Mouse (Mus musculus) testis, adult 2 months (tissue): ENCODE data around the gene Olfr273. TPM values are rescaled to one million over a fixed set of nuclear protein-coding genes. Genes with fewer than 3 reads are reported as not detected.
"Not testable (repeated sequence)": the region's sequence is repeated elsewhere in the genome, so short reads cannot be mapped to it uniquely, and the experiment has no call there.

Source experiments
- H3K27ac ChIP-seq: fragments of 200-500 bp; 2 replicates; pipeline ENCODE4 v1.5.1; 2012; ENCODE audit warnings: low read depth, low read length; ENCODE audit not compliant: control insufficient read depth, insufficient read depth
- H3K27me3 ChIP-seq: fragments of 200-500 bp; 2 replicates; pipeline ENCODE4 v1.6.1; 2012; ENCODE audit warnings: mild to moderate bottlenecking, low read length, moderate library complexity; ENCODE audit not compliant: control insufficient read depth, insufficient read depth
- H3K36me3 ChIP-seq: fragments of 200-500 bp; 2 replicates; pipeline ENCODE4 v1.6.1; 2012; ENCODE audit warnings: mild to moderate bottlenecking, low read length; ENCODE audit not compliant: control insufficient read depth, insufficient read depth
- H3K4me1 ChIP-seq: fragments of 200-500 bp; 2 replicates; pipeline ENCODE4 v1.6.1; 2012; ENCODE audit warnings: low read length; ENCODE audit not compliant: control insufficient read depth, insufficient read depth
- H3K4me3 ChIP-seq: fragments of 200-500 bp; 2 replicates; pipeline ENCODE4 v1.5.1; 2012; ENCODE audit warnings: low read depth, mild to moderate bottlenecking, low read length, moderate library complexity, mixed read lengths; ENCODE audit not compliant: control insufficient read depth
- CTCF ChIP-seq: fragments of 200-500 bp; IDR thresholded peaks from 2 replicates; pipeline ENCODE4 v1.5.1; 2012; ENCODE audit warnings: low read depth, mild to moderate bottlenecking, inconsistent platforms, low read length, moderate library complexity; ENCODE audit not compliant: control insufficient read depth, insufficient read depth, insufficient replicate concordance
- POLR2A ChIP-seq: fragments of 200-500 bp; IDR thresholded peaks from 2 replicates; pipeline ENCODE4 v1.6.1; 2012; ENCODE audit warnings: low read depth, mild to moderate bottlenecking, inconsistent platforms, low read length, moderate library complexity; ENCODE audit not compliant: control insufficient read depth
- polyA plus RNA-seq: library from polyadenylated mRNA; depleted of rRNA; stranded (reverse); fragments of >200 nt; gene quantifications from 2 replicates; pipeline ENCODE4 v1.2.3, GENCODE M21; 2012; rRNA removed

Gene Olfr273
- polyA plus RNA-seq = not detected in 2 replicates

- Histone ChIP-seq H3K4me1 (no peaks in the 10 kb centered on the region), H3K36me3 (no peaks in the 10 kb centered on the region), H3K27ac (no peak within 1 kb of the TSS), H3K27me3 (no peaks in the 10 kb centered on the region), H3K4me3 (no peak within 1 kb of the TSS)
- TF ChIP-seq POLR2A = no peak
These were observed at the start of gene Olfr273 for GRCm38 (mm10) chr4:52859136-52859535. Gene Olfr273 (minus strand): TSS chr4:52859236.

DNA sequence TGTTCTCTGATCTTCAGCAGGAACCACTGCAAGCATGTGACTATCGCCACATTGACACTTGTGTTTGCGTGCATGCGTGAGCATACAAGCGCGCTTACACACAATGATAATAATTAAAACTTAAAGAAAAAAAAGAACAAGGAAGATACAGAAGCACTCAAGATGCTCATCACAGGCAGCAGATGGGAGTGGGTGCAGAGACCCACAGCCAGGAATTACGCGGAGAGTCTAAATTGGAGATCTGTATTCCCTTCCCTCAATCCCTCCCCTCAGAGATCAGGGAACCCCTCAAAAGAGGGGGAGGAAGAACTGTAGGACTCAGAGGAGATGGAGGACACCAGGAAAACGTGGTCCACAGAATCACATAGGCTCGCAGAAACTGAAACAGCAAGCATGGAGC, 5.1 kb upstream of the Olfr273 start:
- H3K27me3 ChIP-seq = no peaks in the 10 kb centered on the region
- no peak overlapping the region for H3K4me3 ChIP-seq
- no peak overlapping the region for H3K27ac ChIP-seq
- no peak for TF ChIP-seq CTCF
- TF ChIP-seq POLR2A = no peak
- no peaks in the 10 kb centered on the region for H3K36me3 ChIP-seq
- H3K4me1 ChIP-seq = no peaks in the 10 kb centered on the region

GRCm38 (mm10) chr4:52849672-52850071, 9.4 kb downstream of the Olfr273 start:
- Histone ChIP-seq H3K36me3 (no peaks in the 10 kb centered on the region), H3K4me1 (no peaks in the 10 kb centered on the region), H3K4me3 (no peak overlapping the region), H3K27me3 (no peaks in the 10 kb centered on the region), H3K27ac (no peak overlapping the region)
- no peak for TF ChIP-seq POLR2A

- H3K36me3 ChIP-seq = no peaks in the 10 kb centered on the region
- TF ChIP-seq POLR2A = no peak
- TF ChIP-seq CTCF = no peak
- H3K4me1 ChIP-seq = no peaks in the 10 kb centered on the region
- H3K27ac ChIP-seq = no peak overlapping the region
- no peaks in the 10 kb centered on the region for H3K27me3 ChIP-seq
- no peak overlapping the region for H3K4me3 ChIP-seq
These were observed 9.9 kb downstream of the Olfr273 start for GRCm38 (mm10) chr4:52849039-52849635.

- H3K4me3 ChIP-seq, H3K27me3 ChIP-seq, H3K36me3 ChIP-seq, H3K27ac ChIP-seq, H3K4me1 ChIP-seq: not testable (repeated sequence)
These were observed 13.6 kb downstream of the Olfr273 start for GRCm38 (mm10) chr4:52845411-52845810.

GRCm38 (mm10) chr4:52821375-52821774, 37.7 kb downstream of the Olfr273 start:
- TF ChIP-seq CTCF = no peak
- no peak for TF ChIP-seq POLR2A
- Histone ChIP-seq H3K27me3 (no peaks in the 10 kb centered on the region), H3K4me3 (peak overlapping the region; percentile 43), H3K36me3 (no peaks in the 10 kb centered on the region), H3K27ac (no peak overlapping the region), H3K4me1 (peaks cover 4% of the 10 kb centered on the region)

GRCm38 (mm10) chr4:52814304-52814703, 44.7 kb downstream of the Olfr273 start, which contains the start of gene Olfr275:
Gene Olfr275 (plus strand): TSS chr4:52814604.
- Histone ChIP-seq H3K27me3 (no peaks in the 10 kb centered on the region), H3K27ac (no peak within 1 kb of the TSS), H3K4me3 (peak within 1 kb of the TSS; percentile 56; the same call in 1 of the 2 replicates), H3K36me3 (no peaks in the 10 kb centered on the region), H3K4me1 (no peaks in the 10 kb centered on the region)
- no peak for TF ChIP-seq CTCF
- no peak for TF ChIP-seq POLR2A

- no peaks in the 10 kb centered on the region for H3K36me3 ChIP-seq
- TF ChIP-seq POLR2A (no peak), CTCF (no peak)
- H3K4me1 ChIP-seq = no peaks in the 10 kb centered on the region
These were observed 47.2 kb downstream of the Olfr273 start for GRCm38 (mm10) chr4:52811871-52812270.

More at GRCm38 (mm10) chr4:52811871-52812270, 47.2 kb downstream of the Olfr273 start:
- H3K27me3 ChIP-seq = no peaks in the 10 kb centered on the region
- no peak overlapping the region for H3K4me3 ChIP-seq
- no peak overlapping the region for H3K27ac ChIP-seq

Other genes with a start within 250 kb of the Olfr273 start
- 1.5 and 2.0 TPM in 2 replicates for gene Olfr275, start 44.6 kb downstream of the Olfr273 start, polyA plus RNA-seq
- not detected in 2 replicates for gene Olfr272, start 59.9 kb upstream of the Olfr273 start, polyA plus RNA-seq
- gene Olfr270, start 105.3 kb upstream of the Olfr273 start, polyA plus RNA-seq = not detected in 2 replicates
- 107 and 121 TPM in 2 replicates for gene Nipsnap3a, start 130.0 kb upstream of the Olfr273 start, polyA plus RNA-seq
- 5.4 and 6.5 TPM in 2 replicates for gene Nipsnap3b, start 152.6 kb upstream of the Olfr273 start, polyA plus RNA-seq